Mouse (Mus musculus) forebrain, embryonic 12.5 days (tissue): Measurements from ENCODE around the gene Qtrt1. TPM values are rescaled to one million over a fixed set of nuclear protein-coding genes. Genes with fewer than 3 reads are reported as not detected.

Experiments
- ATAC-seq: fragments of 200-750 bp; cut with Nextera tagmentation; 2 replicates; pipeline ENCODE4 v1.8.0; 2017; ENCODE audit warnings: moderate TSS enrichment; ENCODE audit not compliant: low FRiP score
- H3K27ac ChIP-seq: fragments of 300-500 bp; sonication (generic); 2 replicates; pipeline ENCODE4 v1.5.1; 2016; ENCODE audit warnings: mild to moderate bottlenecking
- H3K27me3 ChIP-seq: fragments of 300-500 bp; sonication (generic); 2 replicates; pipeline ENCODE4 v1.6.1; 2016; ENCODE audit warnings: mild to moderate bottlenecking
- H3K36me3 ChIP-seq: fragments of 300-500 bp; sonication (generic); replicated peaks from 2 replicates; pipeline ENCODE4 v1.6.1; 2016; ENCODE audit warnings: mild to moderate bottlenecking
- H3K4me1 ChIP-seq: fragments of 300-500 bp; sonication (generic); 2 replicates; pipeline ENCODE4 v1.6.1; 2016
- H3K4me2 ChIP-seq: fragments of 300-500 bp; sonication (generic); 2 replicates; pipeline ENCODE4 v1.6.1; 2016; ENCODE audit warnings: mild to moderate bottlenecking, moderate library complexity
- H3K4me3 ChIP-seq: fragments of 300-500 bp; sonication (generic); replicated peaks from 2 replicates; pipeline ENCODE4 v1.5.1; 2016; ENCODE audit warnings: mild to moderate bottlenecking
- H3K9ac ChIP-seq: fragments of 300-500 bp; sonication (generic); 2 replicates; pipeline ENCODE4 v1.6.1; 2016; ENCODE audit warnings: mild to moderate bottlenecking
- H3K9me3 ChIP-seq: fragments of 300-500 bp; sonication (generic); 2 replicates; pipeline ENCODE4 v1.6.1; 2016
- WGBS: fragments of 180-500 bp; shearing (Covaris S2); methylation state at CpG from one replicate; pipeline ENCODE4 v1.1.7; 2016; 5-methylcytosine and 5-hydroxymethylcytosine counted together
- polyA plus RNA-seq: library from polyadenylated mRNA; unstranded; fragments of >200 nt; fragmentation: Nextera tagmentation; extraction: Ambion mirVana; gene quantifications from 2 replicates; pipeline ENCODE4 v1.2.1, GENCODE M21; 2016

The Qtrt1 gene
- polyA plus RNA-seq, 1 experiment from 2014 or later: 50.8 TPM

GRCm38 (mm10) chr9:21439914-21440313 lies 28.3 kb downstream of the Qtrt1 start:
- WGBS: 95% methylated on average over 2 of the region's 2 CpGs

GRCm38 (mm10) chr9:21440387-21440786 lies 28.8 kb downstream of the Qtrt1 start:
- no peak overlapping the region for H3K4me2 ChIP-seq
- H3K9me3 ChIP-seq: no peaks in the 10 kb centered on the region
- H3K36me3 ChIP-seq: peaks cover 9% of the 10 kb centered on the region; the same call in 1 of the 2 replicates
- no peak overlapping the region for H3K4me3 ChIP-seq
- H3K4me1 ChIP-seq: peaks cover 6% of the 10 kb centered on the region; the same call in 1 of the 2 replicates
- H3K27ac ChIP-seq: no peak overlapping the region
- ATAC-seq: no peak
- H3K27me3 ChIP-seq: no peaks in the 10 kb centered on the region
- no peak overlapping the region for H3K9ac ChIP-seq

More at GRCm38 (mm10) chr9:21439914-21440313, 28.3 kb downstream of the Qtrt1 start:
- ATAC-seq: no peak
- no peak overlapping the region for H3K27ac ChIP-seq
- no peaks in the 10 kb centered on the region for H3K9me3 ChIP-seq
- H3K4me1 ChIP-seq: peaks cover 6% of the 10 kb centered on the region; the same call in 1 of the 2 replicates
- no peak overlapping the region for H3K9ac ChIP-seq
- no peak overlapping the region for H3K4me2 ChIP-seq
- H3K27me3 ChIP-seq: no peaks in the 10 kb centered on the region
- H3K36me3 ChIP-seq: 0 out of 2 replicates have a peak, but pooled peaks cover 4% of the 10 kb centered on the region
- H3K4me3 ChIP-seq: no peak overlapping the region

GRCm38 (mm10) chr9:21443853-21444252 lies 32.2 kb downstream of the Qtrt1 start:
- Histone ChIP-seq H3K4me2 (no peak overlapping the region), H3K4me3 (no peak overlapping the region), H3K9me3 (no peaks in the 10 kb centered on the region), H3K36me3 (peaks cover 11% of the 10 kb centered on the region; the same call in 1 of the 2 replicates), H3K27ac (no peak overlapping the region), H3K4me1 (no peaks in the 10 kb centered on the region), H3K9ac (no peak overlapping the region), H3K27me3 (no peaks in the 10 kb centered on the region)
- ATAC-seq: no peak
- 94% methylated on average over 8 of the region's 8 CpGs for WGBS

- Histone ChIP-seq H3K4me3 (no peak overlapping the region), H3K4me1 (no peaks in the 10 kb centered on the region), H3K27me3 (no peaks in the 10 kb centered on the region), H3K27ac (no peak overlapping the region), H3K36me3 (peaks cover 11% of the 10 kb centered on the region; the same call in 1 of the 2 replicates), H3K9me3 (no peaks in the 10 kb centered on the region), H3K4me2 (no peak overlapping the region), H3K9ac (no peak overlapping the region)
- 97% methylated on average over 4 of the region's 4 CpGs for WGBS
- no peak for ATAC-seq
Observed at GRCm38 (mm10) chr9:21444574-21444973, 32.9 kb downstream of the Qtrt1 start.

GRCm38 (mm10) chr9:21445081-21445744 lies 33.6 kb downstream of the Qtrt1 start:
- Histone ChIP-seq H3K4me1 (no peaks in the 10 kb centered on the region), H3K4me2 (no peak overlapping the region), H3K27ac (no peak overlapping the region), H3K4me3 (no peak overlapping the region), H3K36me3 (peaks cover 11% of the 10 kb centered on the region; the same call in 1 of the 2 replicates), H3K9ac (no peak overlapping the region), H3K9me3 (no peaks in the 10 kb centered on the region), H3K27me3 (no peaks in the 10 kb centered on the region)
- WGBS: 96% methylated on average over 6 of the region's 6 CpGs
- no peak for ATAC-seq

- H3K27ac ChIP-seq: no peak overlapping the region
- H3K36me3 ChIP-seq: peaks cover 11% of the 10 kb centered on the region; the same call in 1 of the 2 replicates
- WGBS: 94% methylated on average over 2 of the region's 2 CpGs
- H3K9ac ChIP-seq: no peak overlapping the region
- no peak for ATAC-seq
- H3K27me3 ChIP-seq: no peaks in the 10 kb centered on the region
- H3K4me2 ChIP-seq: no peak overlapping the region
- H3K9me3 ChIP-seq: no peaks in the 10 kb centered on the region
- no peak overlapping the region for H3K4me3 ChIP-seq
- no peaks in the 10 kb centered on the region for H3K4me1 ChIP-seq
Observed at GRCm38 (mm10) chr9:21447778-21448177, 36.1 kb downstream of the Qtrt1 start.

- Histone ChIP-seq H3K9ac (no peak overlapping the region), H3K36me3 (peaks cover 9% of the 10 kb centered on the region; the same call in 1 of the 2 replicates), H3K4me3 (no peak overlapping the region), H3K27ac (no peak overlapping the region), H3K4me1 (no peaks in the 10 kb centered on the region), H3K4me2 (no peak overlapping the region), H3K9me3 (no peaks in the 10 kb centered on the region), H3K27me3 (no peaks in the 10 kb centered on the region)
- ATAC-seq: no peak
- 96% methylated on average over 2 of the region's 2 CpGs for WGBS
Observed at GRCm38 (mm10) chr9:21449710-21450109, 38.1 kb downstream of the Qtrt1 start.

GRCm38 (mm10) chr9:21450270-21450669 lies 38.6 kb downstream of the Qtrt1 start:
- no peaks in the 10 kb centered on the region for H3K27me3 ChIP-seq
- H3K4me2 ChIP-seq: no peak overlapping the region
- H3K27ac ChIP-seq: no peak overlapping the region
- 89% methylated on average over 3 of the region's 3 CpGs for WGBS
- H3K9me3 ChIP-seq: no peaks in the 10 kb centered on the region
- ATAC-seq: no peak
- H3K36me3 ChIP-seq: peaks cover 3% of the 10 kb centered on the region; the same call in 1 of the 2 replicates
- no peaks in the 10 kb centered on the region for H3K4me1 ChIP-seq
- no peak overlapping the region for H3K9ac ChIP-seq
- no peak overlapping the region for H3K4me3 ChIP-seq

GRCm38 (mm10) chr9:21451391-21451790 lies 39.8 kb downstream of the Qtrt1 start:
- Histone ChIP-seq H3K9me3 (no peaks in the 10 kb centered on the region), H3K27ac (no peak overlapping the region), H3K36me3 (no peaks in the 10 kb centered on the region), H3K4me1 (no peaks in the 10 kb centered on the region), H3K4me2 (no peak overlapping the region), H3K4me3 (no peak overlapping the region), H3K9ac (no peak overlapping the region), H3K27me3 (no peaks in the 10 kb centered on the region)
- 94% methylated on average over 8 of the region's 8 CpGs for WGBS
- no peak for ATAC-seq

- H3K9ac ChIP-seq: no peak overlapping the region
- H3K4me3 ChIP-seq: no peak overlapping the region
- 88% methylated on average over 8 of the region's 8 CpGs for WGBS
- H3K4me1 ChIP-seq: no peaks in the 10 kb centered on the region
- no peak overlapping the region for H3K4me2 ChIP-seq
- ATAC-seq: no peak
- H3K27ac ChIP-seq: no peak overlapping the region
- no peaks in the 10 kb centered on the region for H3K36me3 ChIP-seq
- H3K27me3 ChIP-seq: no peaks in the 10 kb centered on the region
- H3K9me3 ChIP-seq: no peaks in the 10 kb centered on the region
Observed at GRCm38 (mm10) chr9:21451870-21452269, 40.2 kb downstream of the Qtrt1 start.

- H3K27ac ChIP-seq: no peak overlapping the region
- H3K9ac ChIP-seq: no peak overlapping the region
- H3K36me3 ChIP-seq: no peaks in the 10 kb centered on the region
- WGBS: 94% methylated on average over 7 of the region's 7 CpGs
- H3K27me3 ChIP-seq: no peaks in the 10 kb centered on the region
- no peak for ATAC-seq
- no peaks in the 10 kb centered on the region for H3K9me3 ChIP-seq
- no peak overlapping the region for H3K4me3 ChIP-seq
- H3K4me1 ChIP-seq: no peaks in the 10 kb centered on the region
- no peak overlapping the region for H3K4me2 ChIP-seq
Observed at GRCm38 (mm10) chr9:21453003-21453402, 41.4 kb downstream of the Qtrt1 start.

- no peak for ATAC-seq
- H3K36me3 ChIP-seq: no peaks in the 10 kb centered on the region
- no peak overlapping the region for H3K27ac ChIP-seq
- H3K4me3 ChIP-seq: no peak overlapping the region
- no peak overlapping the region for H3K4me2 ChIP-seq
- no peaks in the 10 kb centered on the region for H3K4me1 ChIP-seq
- H3K9ac ChIP-seq: no peak overlapping the region
- WGBS: 89% methylated on average over 2 of the region's 2 CpGs
- H3K9me3 ChIP-seq: no peaks in the 10 kb centered on the region
- H3K27me3 ChIP-seq: no peaks in the 10 kb centered on the region
Observed at GRCm38 (mm10) chr9:21453459-21453858, 41.8 kb downstream of the Qtrt1 start.

- WGBS: 85% methylated on average over 4 of the region's 4 CpGs
- no peak overlapping the region for H3K27ac ChIP-seq
- ATAC-seq: no peak
Observed at GRCm38 (mm10) chr9:21454556-21454955, 42.9 kb downstream of the Qtrt1 start.

More at GRCm38 (mm10) chr9:21454556-21454955, 42.9 kb downstream of the Qtrt1 start:
- Histone ChIP-seq H3K9me3 (no peaks in the 10 kb centered on the region), H3K27me3 (no peaks in the 10 kb centered on the region), H3K4me1 (no peaks in the 10 kb centered on the region), H3K36me3 (peaks cover 5% of the 10 kb centered on the region; the same call in 1 of the 2 replicates), H3K9ac (no peak overlapping the region), H3K4me2 (no peak overlapping the region), H3K4me3 (no peak overlapping the region)
